Mouse (Mus musculus) spleen, postnatal 4 days (tissue): ENCODE measurements around the gene Treml4.

Experiments
- DNase-seq, 2 experiments: peaks; one replicate each; pipeline ENCODE4 v3.0.0; 2022; ENCODE audit warnings: low spot score in 2 of 2

Gene Treml4

DNA sequence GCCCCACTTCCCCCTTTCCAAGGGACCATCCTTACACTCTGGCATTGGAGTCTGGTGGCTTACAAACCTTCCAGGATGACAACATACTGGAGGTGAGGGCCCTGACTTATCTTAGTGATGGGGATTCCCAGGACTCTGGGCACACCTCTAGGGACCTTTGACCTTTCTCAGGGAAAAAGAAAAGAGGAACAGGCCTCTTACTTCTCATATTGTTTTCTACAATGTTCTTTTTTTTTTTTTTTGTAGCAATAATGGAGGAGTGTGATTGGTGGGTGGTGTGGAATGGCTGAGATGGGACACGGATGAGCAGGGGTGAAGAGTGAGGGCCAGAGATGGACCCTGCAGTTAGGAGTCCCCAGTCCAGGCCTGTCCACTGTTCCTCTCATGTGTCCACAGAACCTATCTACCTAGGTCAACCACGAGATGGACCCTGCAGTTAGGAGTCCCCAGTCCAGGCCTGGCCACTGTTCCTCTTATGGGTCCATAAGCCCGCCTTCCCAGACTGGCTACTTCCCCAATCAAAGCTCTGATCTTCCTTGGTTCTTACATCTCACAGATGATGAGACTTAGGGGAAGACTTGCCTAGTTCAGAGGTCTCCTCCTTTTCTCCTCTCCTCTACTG is at the start of gene Treml4:
Treml4 (plus strand) TSS at position 555 of the 622 bp plus-strand sequence.
- DNase-seq: no peak

GRCm38 (mm10) chr17:48215429-48215828 is 48.7 kb upstream of the Treml4 start:
- peak; percentile 3 to 41 for DNase-seq

GRCm38 (mm10) chr17:48230680-48231079 is 33.4 kb upstream of the Treml4 start:
- peak; percentile 9 to 41 for DNase-seq

DNA sequence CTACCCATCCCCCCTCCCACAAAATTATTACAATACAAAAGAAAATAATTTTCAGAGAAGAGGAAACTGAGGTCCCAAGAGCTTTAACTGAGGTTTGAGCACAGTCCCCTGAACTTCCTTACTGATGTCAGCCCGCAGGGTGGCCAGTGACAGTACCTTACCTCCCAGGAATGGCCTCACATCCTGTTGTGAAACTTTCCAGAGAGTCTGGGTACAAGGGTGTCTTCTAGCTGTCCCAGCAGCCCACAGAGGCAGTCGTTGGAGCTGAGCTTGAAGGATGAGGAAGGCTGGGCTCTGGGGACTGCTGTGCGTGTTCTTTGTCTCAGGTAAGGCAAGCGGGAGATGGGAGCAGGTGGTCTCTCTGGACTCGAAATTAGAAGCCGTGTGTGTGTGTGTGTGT is 31.6 kb upstream of the Treml4 start, which contains the start of gene Trem1:
Trem1 (plus strand) TSS at position 251 of the 400 bp plus-strand sequence.
- peak; percentile 19 to 63 for DNase-seq

DNA sequence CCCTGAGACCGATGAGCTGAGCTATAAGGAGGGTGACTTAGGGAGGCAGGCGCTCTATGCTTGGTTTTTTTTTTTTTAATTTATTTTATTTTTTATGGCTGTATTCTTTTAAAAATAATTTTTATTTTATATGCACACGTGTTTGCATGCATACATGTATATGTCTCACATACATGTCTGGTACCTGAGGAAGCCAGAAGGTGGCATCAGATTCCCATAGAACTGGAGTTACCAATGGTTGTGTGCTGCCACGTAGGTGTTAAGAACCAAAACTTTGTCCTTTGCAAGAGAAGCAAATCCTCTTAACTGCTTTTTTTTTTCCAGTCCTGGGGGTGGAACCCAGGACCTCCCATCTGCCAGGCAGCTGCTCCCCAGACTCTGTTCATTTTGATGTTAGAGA is 30.3 kb upstream of the Treml4 start:
- peak; percentile 7 to 35 for DNase-seq

DNA sequence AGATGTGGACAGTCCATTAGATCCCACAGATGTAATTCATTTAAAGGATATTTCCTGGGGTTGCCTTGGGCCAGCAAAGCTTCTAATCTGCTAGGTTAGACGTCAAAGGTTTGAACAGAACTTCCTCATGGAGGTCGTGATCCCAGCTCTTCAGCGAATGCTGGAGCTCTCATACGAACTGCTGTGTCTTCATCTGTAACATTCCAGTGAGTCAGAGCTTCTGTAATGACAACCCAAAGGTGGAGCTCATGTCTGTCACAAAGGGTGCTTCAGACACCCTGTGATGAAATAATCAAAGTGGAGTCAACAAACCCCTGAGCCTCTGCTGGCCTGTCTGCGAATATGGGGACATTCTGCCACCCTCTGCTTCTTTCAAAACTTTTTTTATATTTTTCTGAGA is 29.5 kb upstream of the Treml4 start:
- DNase-seq: peak; percentile 4 to 40

DNA sequence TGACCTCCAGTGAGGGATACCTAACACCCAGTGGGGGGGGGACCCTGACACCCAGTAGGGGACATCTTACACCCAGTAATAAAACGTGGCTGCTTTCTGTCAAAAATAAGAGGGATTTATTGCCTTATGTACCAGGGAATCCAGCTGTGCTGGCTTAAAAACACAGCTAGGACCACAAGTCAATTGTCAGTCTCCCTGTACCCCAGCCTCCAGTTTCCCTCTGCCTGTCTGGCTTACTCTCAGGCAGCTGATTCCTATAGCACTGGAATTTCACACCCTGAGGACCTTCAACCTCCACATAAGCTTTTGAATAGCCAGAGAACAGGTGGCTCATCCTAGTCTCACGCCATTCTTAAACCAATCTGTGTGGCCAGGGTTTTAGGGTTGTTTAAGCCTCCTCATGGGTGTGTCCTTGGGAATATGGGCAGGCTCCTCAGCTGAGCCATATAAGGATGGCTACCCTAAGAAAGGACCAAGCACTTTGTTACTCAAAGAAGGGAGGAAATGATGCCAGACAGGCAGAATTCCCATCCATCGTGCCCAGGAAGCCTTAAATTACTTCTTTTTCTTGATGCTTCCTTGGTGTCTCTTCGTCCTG is 28.2 kb upstream of the Treml4 start:
- DNase-seq: peak; percentile 3 to 27

GRCm38 (mm10) chr17:48237621-48238020 is 26.5 kb upstream of the Treml4 start:
- DNase-seq: peak in 1 of 2 experiments; percentile 40

- peak; percentile 30 to 66 for DNase-seq
Observed at GRCm38 (mm10) chr17:48247221-48247928, 16.7 kb upstream of the Treml4 start, which contains the start of gene Trem3. Trem3 (plus strand) TSS chr17:48247777.

- DNase-seq: no peak
Observed at GRCm38 (mm10) chr17:48249039-48249438, 15.1 kb upstream of the Treml4 start.

DNA sequence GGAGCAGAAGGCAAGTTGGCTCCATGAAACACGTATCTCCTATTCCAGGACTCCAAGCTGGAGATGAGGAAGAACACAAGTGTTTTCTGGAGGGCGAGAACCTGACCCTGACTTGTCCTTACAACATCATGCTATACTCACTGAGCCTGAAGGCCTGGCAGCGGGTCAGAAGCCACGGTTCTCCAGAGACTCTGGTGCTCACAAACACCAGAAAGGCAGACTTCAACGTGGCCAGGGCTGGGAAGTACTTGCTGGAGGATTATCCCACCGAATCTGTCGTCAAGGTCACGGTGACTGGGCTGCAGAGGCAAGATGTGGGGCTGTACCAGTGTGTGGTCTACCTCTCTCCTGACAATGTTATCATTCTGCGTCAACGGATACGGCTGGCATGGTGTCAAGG is 14.6 kb upstream of the Treml4 start:
- DNase-seq: no peak

GRCm38 (mm10) chr17:48250631-48251030 is 13.5 kb upstream of the Treml4 start:
- DNase-seq: no peak

DNA sequence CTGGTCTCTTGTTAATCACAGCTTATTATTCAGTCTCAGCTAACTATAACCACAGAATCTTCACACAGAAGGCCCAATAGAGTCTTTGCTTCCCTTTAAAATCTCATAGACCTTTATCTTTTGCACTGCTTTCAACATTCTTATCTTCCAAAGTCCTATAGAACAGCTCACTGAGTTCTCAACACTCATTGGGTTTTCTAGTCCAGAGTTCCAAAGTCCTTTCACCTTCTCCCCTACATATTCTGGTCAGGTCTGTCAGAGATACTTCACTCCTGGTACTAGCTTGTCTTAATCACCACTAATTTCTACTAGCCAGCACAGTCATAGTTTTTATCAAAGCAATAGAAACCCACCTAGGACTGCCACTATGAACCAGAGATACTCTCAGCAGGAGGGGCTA is 7.5 kb upstream of the Treml4 start:
- DNase-seq: no peak

- no peak for DNase-seq
Observed at GRCm38 (mm10) chr17:48261868-48262267, 2.2 kb upstream of the Treml4 start.

DNA sequence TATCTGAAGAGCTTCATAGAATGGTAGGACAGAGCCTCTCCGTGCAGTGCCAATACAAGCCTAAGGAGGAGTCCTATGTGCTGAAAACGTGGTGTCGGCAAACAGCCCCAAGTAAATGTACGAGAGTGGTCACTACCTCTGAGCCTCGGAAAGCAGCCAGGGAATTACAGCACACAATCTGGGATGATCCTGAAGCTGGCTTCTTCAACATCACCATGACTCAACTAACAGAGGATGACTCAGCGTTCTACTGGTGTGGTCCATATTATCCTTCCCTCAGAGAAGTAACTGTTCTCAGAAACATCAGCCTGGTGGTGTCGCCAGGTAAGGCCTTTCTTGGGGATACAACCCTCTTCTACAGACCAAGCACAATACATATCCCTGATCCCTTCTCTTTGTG is 567 bp downstream of the Treml4 start:
- no peak for DNase-seq

- DNase-seq: no peak
Observed at GRCm38 (mm10) chr17:48266138-48266537, 2.0 kb downstream of the Treml4 start.

DNA sequence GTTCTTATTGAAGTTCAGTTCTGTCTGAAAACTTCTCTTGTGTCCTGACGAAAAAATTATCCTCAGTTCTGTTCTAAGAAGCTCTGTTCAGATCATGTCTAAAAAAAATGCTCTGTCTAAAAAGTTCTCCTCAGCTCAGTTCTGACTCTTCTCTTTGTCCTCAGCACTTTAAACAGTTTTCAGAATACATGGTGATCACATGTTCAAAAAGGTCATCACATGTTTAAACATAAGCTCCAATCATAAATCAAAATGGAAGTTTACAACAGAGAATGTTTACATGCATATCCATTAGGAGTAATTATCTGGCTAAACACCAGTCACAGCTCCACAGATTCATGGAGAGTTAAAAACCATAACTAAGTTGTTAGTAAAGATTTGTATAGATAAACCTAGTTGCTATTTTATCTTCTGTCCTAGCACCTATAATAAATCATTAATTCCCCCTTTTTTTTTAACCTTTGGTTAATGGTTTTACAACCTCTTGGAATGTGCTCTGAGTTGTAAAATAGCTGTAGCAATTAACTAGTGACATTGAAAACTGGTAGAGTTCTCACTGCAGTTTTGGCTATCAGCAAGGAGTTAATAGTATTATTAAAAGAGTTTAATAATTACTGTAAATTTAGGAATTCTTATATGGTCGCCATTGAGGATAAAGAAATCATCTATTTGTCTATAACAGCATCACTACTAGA is 2.7 kb downstream of the Treml4 start:
- no peak for DNase-seq

DNA sequence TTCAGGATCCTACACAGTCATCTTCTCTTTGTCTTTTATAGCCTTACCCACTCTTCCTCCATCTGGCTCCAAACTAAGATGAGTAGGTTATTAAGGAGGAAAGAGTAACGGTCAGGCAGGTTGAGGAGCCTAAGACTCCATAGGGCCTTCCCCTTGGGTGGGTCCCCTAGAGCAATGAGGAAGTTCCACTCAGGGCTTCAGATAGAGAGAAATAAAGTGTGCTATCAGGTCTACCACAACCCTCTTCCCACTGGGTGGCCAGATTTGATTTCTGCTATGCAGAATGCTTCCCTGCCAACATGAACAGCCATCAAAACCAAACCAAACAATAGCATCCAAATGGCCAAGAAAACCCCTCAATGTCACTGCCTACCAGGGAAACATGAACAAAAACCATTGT is 3.5 kb downstream of the Treml4 start:
- no peak for DNase-seq

DNA sequence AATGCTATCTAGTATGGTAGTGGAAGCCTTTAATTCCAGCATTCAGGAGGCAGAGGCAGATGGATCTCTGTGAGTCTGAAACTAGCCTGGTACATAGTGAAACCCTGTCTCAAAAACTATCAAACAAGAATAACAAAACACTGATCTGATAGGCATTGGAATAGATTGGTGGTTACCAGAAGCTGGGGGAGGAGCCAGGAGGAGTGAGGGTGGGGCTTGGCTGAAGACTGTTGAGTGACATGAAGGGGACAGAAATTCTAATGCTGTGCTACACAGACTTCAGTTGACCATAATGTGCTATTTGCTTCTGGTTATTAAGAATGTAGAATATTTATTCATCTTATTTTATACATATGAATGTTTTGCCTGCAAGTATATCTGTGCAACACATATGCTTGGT is 4.2 kb downstream of the Treml4 start:
- no peak for DNase-seq

- DNase-seq: no peak
Observed at GRCm38 (mm10) chr17:48269833-48270232, 5.7 kb downstream of the Treml4 start.

DNA sequence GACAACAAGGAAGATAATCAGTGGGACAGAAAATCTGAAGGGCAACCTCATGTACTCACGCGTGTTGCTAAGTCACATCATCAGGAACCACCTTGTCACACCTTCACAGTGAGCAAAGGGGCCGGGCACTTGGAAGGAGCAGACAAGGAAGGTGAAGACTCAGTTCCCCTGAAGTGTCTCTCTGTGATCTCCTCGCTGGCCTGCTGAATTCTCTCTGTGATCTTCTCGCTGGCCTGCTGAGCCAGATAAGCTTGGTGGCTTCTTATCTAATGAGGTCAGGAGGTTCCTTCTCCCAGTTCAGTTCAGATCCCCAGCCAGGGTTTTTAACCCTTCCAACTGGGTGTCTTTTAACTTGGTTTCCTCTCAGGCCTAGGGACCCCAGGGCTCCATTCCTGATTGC is 8.1 kb downstream of the Treml4 start:
- DNase-seq: peak; percentile 78 to 80

DNA sequence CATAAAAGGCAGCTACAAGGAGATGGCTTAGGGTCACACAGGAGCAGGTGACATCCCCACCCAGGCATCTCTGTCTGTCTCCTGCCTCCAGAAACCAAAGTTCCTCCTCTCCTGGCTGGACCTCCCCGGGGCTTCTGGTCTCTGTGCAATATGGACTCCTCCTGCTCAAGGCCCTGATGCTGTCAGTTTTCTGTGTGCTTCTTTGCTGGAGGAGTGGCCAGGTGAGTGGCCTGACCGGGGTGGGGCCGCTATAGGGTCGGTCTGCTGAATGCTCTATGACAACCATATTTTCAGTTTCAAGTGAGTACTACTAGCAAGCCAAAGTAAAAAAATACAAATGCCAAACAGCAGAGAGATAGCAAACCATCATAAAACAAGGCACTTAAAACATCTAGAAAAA is 8.5 kb downstream of the Treml4 start:
- peak in 1 of 2 experiments; percentile 70 for DNase-seq
